Mouse (Mus musculus): ENCODE results near the gene Slc8a2.

The Slc8a2 gene

GRCm38 (mm10) chr7:16125829-16126228, 3.8 kb upstream of the Slc8a2 start:
- no peak for DNase-seq (ENCODE audit: inconsistent ontology term)

GRCm38 (mm10) chr7:16128344-16128743, 1.3 kb upstream of the Slc8a2 start:
- DNase-seq (ENCODE audit: inconsistent ontology term) = no peak

- no peak for DNase-seq (ENCODE audit: inconsistent ontology term)
Observed at GRCm38 (mm10) chr7:16128899-16129298, 727 bp upstream of the Slc8a2 start.

GRCm38 (mm10) chr7:16129846-16130691, 443 bp downstream of the Slc8a2 start:
- DNase-seq (ENCODE audit: inconsistent ontology term) = peak; percentile 58

- DNase-seq (ENCODE audit: inconsistent ontology term) = no peak
Observed at GRCm38 (mm10) chr7:16130956-16131634, 1.5 kb downstream of the Slc8a2 start.

GRCm38 (mm10) chr7:16132161-16132581, 2.5 kb downstream of the Slc8a2 start:
- DNase-seq (ENCODE audit: inconsistent ontology term) = peak; percentile 11

GRCm38 (mm10) chr7:16132926-16133325, 3.3 kb downstream of the Slc8a2 start:
- DNase-seq (ENCODE audit: inconsistent ontology term) = no peak

- no peak for DNase-seq (ENCODE audit: inconsistent ontology term)
Observed at GRCm38 (mm10) chr7:16133691-16134090, 4.1 kb downstream of the Slc8a2 start.

GRCm38 (mm10) chr7:16134951-16135392, 5.3 kb downstream of the Slc8a2 start:
- no peak for DNase-seq (ENCODE audit: inconsistent ontology term)

- DNase-seq (ENCODE audit: inconsistent ontology term) = no peak
Observed at GRCm38 (mm10) chr7:16146489-16147410, 17.1 kb downstream of the Slc8a2 start.

- peak; percentile 51 for DNase-seq (ENCODE audit: inconsistent ontology term)
Observed at GRCm38 (mm10) chr7:16147643-16148042, 18.0 kb downstream of the Slc8a2 start.

- DNase-seq (ENCODE audit: inconsistent ontology term) = no peak
Observed at GRCm38 (mm10) chr7:16149241-16149640, 19.6 kb downstream of the Slc8a2 start.

GRCm38 (mm10) chr7:16150191-16151145, 20.8 kb downstream of the Slc8a2 start:
- no peak for DNase-seq (ENCODE audit: inconsistent ontology term)

- peak; percentile 27 for DNase-seq (ENCODE audit: inconsistent ontology term)
Observed at GRCm38 (mm10) chr7:16153522-16153921, 23.9 kb downstream of the Slc8a2 start.

- no peak for DNase-seq (ENCODE audit: inconsistent ontology term)
Observed at GRCm38 (mm10) chr7:16155132-16155872, 25.7 kb downstream of the Slc8a2 start.

- DNase-seq (ENCODE audit: inconsistent ontology term) = no peak
Observed at GRCm38 (mm10) chr7:16156105-16156714, 26.6 kb downstream of the Slc8a2 start.

GRCm38 (mm10) chr7:16158735-16159134, 29.1 kb downstream of the Slc8a2 start:
- DNase-seq (ENCODE audit: inconsistent ontology term) = no peak

GRCm38 (mm10) chr7:16160702-16161101, 31.1 kb downstream of the Slc8a2 start:
- DNase-seq (ENCODE audit: inconsistent ontology term) = no peak

- no peak for DNase-seq (ENCODE audit: inconsistent ontology term)
Observed at GRCm38 (mm10) chr7:16161302-16161701, 31.7 kb downstream of the Slc8a2 start.

Data from Muller cell, postnatal 12 days (primary cell).